Mouse (Mus musculus): Measurements from ENCODE around the gene Unc13d. TPM values are rescaled to one million over a fixed set of nuclear protein-coding genes. Genes with fewer than 3 reads are reported as not detected.

Gene Unc13d
- polyA plus RNA-seq, 1 experiment from 2014 or later, result 14.9 TPM

GRCm38 (mm10) chr11:116049610-116050009 is 28.2 kb downstream of the Unc13d start:
- no peak overlapping the region for H3K4me2 ChIP-seq (replicated peaks; ENCODE audit: low read depth, low read length)
- peak overlapping the region; percentile 80 for H3K27ac ChIP-seq (ENCODE audit: low read length)
- no peak overlapping the region for H3K4me3 ChIP-seq (ENCODE audit: low read depth, low read length)
- peak; percentile 73 for DNase-seq (ENCODE audit: low spot score)
- peak; percentile 76 for ATAC-seq
- H3K9me3 ChIP-seq (ENCODE audit: low read length), result no peaks in the 10 kb centered on the region
- H3K9ac ChIP-seq (replicated peaks; ENCODE audit: low read depth), result no peak overlapping the region
- no peaks in the 10 kb centered on the region for H3K27me3 ChIP-seq (replicated peaks; ENCODE audit: insufficient read depth, low read length)
- peaks cover 32% of the 10 kb centered on the region for H3K36me3 ChIP-seq (ENCODE audit: insufficient read depth, low read length)
- no peaks in the 10 kb centered on the region for H3K4me1 ChIP-seq (ENCODE audit: insufficient read depth, low read depth, low read length)
- TF ChIP-seq CTCF (IDR thresholded peaks at IDR 0.05) (no peak), EP300 (IDR thresholded peaks at IDR 0.05) (peak; percentile 96)
- 63% methylated on average over 2 of the region's 2 CpGs for WGBS

- WGBS, result 93% methylated on average over 6 of the region's 6 CpGs
- no peaks in the 10 kb centered on the region for H3K27me3 ChIP-seq (replicated peaks; ENCODE audit: insufficient read depth, low read length)
- H3K4me3 ChIP-seq (ENCODE audit: low read depth, low read length), result no peak overlapping the region
- no peak overlapping the region for H3K27ac ChIP-seq (ENCODE audit: low read length)
- H3K4me2 ChIP-seq (replicated peaks; ENCODE audit: low read depth, low read length), result no peak overlapping the region
- peaks cover 28% of the 10 kb centered on the region for H3K36me3 ChIP-seq (ENCODE audit: insufficient read depth, low read length)
- ATAC-seq, result no peak
- DNase-seq (ENCODE audit: low spot score), result no peak
- no peaks in the 10 kb centered on the region for H3K4me1 ChIP-seq (ENCODE audit: insufficient read depth, low read depth, low read length)
- TF ChIP-seq CTCF (IDR thresholded peaks at IDR 0.05) (no peak), EP300 (IDR thresholded peaks at IDR 0.05) (no peak)
- H3K9ac ChIP-seq (replicated peaks; ENCODE audit: low read depth), result no peak overlapping the region
- H3K9me3 ChIP-seq (ENCODE audit: low read length), result no peaks in the 10 kb centered on the region
Measured at GRCm38 (mm10) chr11:116045173-116045572, 32.6 kb downstream of the Unc13d start.

GRCm38 (mm10) chr11:116043286-116043685 is 34.5 kb downstream of the Unc13d start:
- Histone ChIP-seq H3K4me2 (replicated peaks; ENCODE audit: low read depth, low read length) (no peak overlapping the region), H3K27me3 (replicated peaks; ENCODE audit: insufficient read depth, low read length) (no peaks in the 10 kb centered on the region), H3K4me3 (ENCODE audit: low read depth, low read length) (no peak overlapping the region), H3K4me1 (ENCODE audit: insufficient read depth, low read depth, low read length) (no peaks in the 10 kb centered on the region), H3K9me3 (ENCODE audit: low read length) (no peaks in the 10 kb centered on the region), H3K27ac (ENCODE audit: low read length) (no peak overlapping the region), H3K36me3 (ENCODE audit: insufficient read depth, low read length) (peaks cover 19% of the 10 kb centered on the region; the same call in 1 of the 2 replicates), H3K9ac (replicated peaks; ENCODE audit: low read depth) (no peak overlapping the region)
- no peak for DNase-seq (ENCODE audit: low spot score)
- no peak for TF ChIP-seq EP300 (IDR thresholded peaks at IDR 0.05)
- TF ChIP-seq CTCF (IDR thresholded peaks at IDR 0.05), result no peak
- no peak for ATAC-seq
- 100% methylated on average over 1 of the region's 1 CpGs for WGBS

- H3K9ac ChIP-seq (replicated peaks; ENCODE audit: low read depth), result no peak overlapping the region
- H3K4me1 ChIP-seq (ENCODE audit: insufficient read depth, low read depth, low read length), result no peaks in the 10 kb centered on the region
- no peak overlapping the region for H3K4me2 ChIP-seq (replicated peaks; ENCODE audit: low read depth, low read length)
- WGBS, result 72% methylated on average over 5 of the region's 5 CpGs
- ATAC-seq (no peak), DNase-seq (ENCODE audit: low spot score) (no peak)
- TF ChIP-seq EP300 (IDR thresholded peaks at IDR 0.05) (no peak), CTCF (IDR thresholded peaks at IDR 0.05) (no peak)
- no peak overlapping the region for H3K4me3 ChIP-seq (ENCODE audit: low read depth, low read length)
- no peaks in the 10 kb centered on the region for H3K27me3 ChIP-seq (replicated peaks; ENCODE audit: insufficient read depth, low read length)
- H3K36me3 ChIP-seq (ENCODE audit: insufficient read depth, low read length), result peaks cover 12% of the 10 kb centered on the region; the same call in 1 of the 2 replicates
- no peaks in the 10 kb centered on the region for H3K9me3 ChIP-seq (ENCODE audit: low read length)
- 0 out of 2 replicates have a peak overlapping the region, but pooled peaks have one; percentile 6 for H3K27ac ChIP-seq (ENCODE audit: low read length)
Measured at GRCm38 (mm10) chr11:116042372-116043138, 35.2 kb downstream of the Unc13d start.

GRCm38 (mm10) chr11:116041833-116042232 is 35.9 kb downstream of the Unc13d start:
- no peak overlapping the region for H3K4me2 ChIP-seq (replicated peaks; ENCODE audit: low read depth, low read length)
- no peak overlapping the region for H3K4me3 ChIP-seq (ENCODE audit: low read depth, low read length)
- 98% methylated on average over 2 of the region's 2 CpGs for WGBS
- H3K9me3 ChIP-seq (ENCODE audit: low read length), result no peaks in the 10 kb centered on the region
- TF ChIP-seq CTCF (IDR thresholded peaks at IDR 0.05) (peak; percentile 15), EP300 (IDR thresholded peaks at IDR 0.05) (no peak)
- H3K27ac ChIP-seq (ENCODE audit: low read length), result no peak overlapping the region
- H3K27me3 ChIP-seq (replicated peaks; ENCODE audit: insufficient read depth, low read length), result no peaks in the 10 kb centered on the region
- H3K9ac ChIP-seq (replicated peaks; ENCODE audit: low read depth), result no peak overlapping the region
- no peaks in the 10 kb centered on the region for H3K4me1 ChIP-seq (ENCODE audit: insufficient read depth, low read depth, low read length)
- H3K36me3 ChIP-seq (ENCODE audit: insufficient read depth, low read length), result peaks cover 10% of the 10 kb centered on the region; the same call in 1 of the 2 replicates
- ATAC-seq (no peak), DNase-seq (ENCODE audit: low spot score) (no peak)

- Histone ChIP-seq H3K9me3 (ENCODE audit: low read length) (no peaks in the 10 kb centered on the region), H3K27ac (ENCODE audit: low read length) (no peak overlapping the region), H3K36me3 (ENCODE audit: insufficient read depth, low read length) (peaks cover 7% of the 10 kb centered on the region; the same call in 1 of the 2 replicates), H3K4me1 (ENCODE audit: insufficient read depth, low read depth, low read length) (no peaks in the 10 kb centered on the region), H3K9ac (replicated peaks; ENCODE audit: low read depth) (no peak overlapping the region), H3K4me2 (replicated peaks; ENCODE audit: low read depth, low read length) (no peak overlapping the region), H3K4me3 (ENCODE audit: low read depth, low read length) (no peak overlapping the region), H3K27me3 (replicated peaks; ENCODE audit: insufficient read depth, low read length) (no peaks in the 10 kb centered on the region)
- no peak for TF ChIP-seq CTCF (IDR thresholded peaks at IDR 0.05)
- no peak for TF ChIP-seq EP300 (IDR thresholded peaks at IDR 0.05)
- DNase-seq (ENCODE audit: low spot score), result no peak
- 76% methylated on average over 6 of the region's 6 CpGs for WGBS
- ATAC-seq, result no peak
Measured at GRCm38 (mm10) chr11:116040593-116040992, 37.2 kb downstream of the Unc13d start.
